Mouse (Mus musculus) CH12.LX (cell line): ENCODE results near the gene Zfp423. TPM values are rescaled to one million over a fixed set of nuclear protein-coding genes. Genes with fewer than 3 reads are reported as not detected.

Experiments
- DNase-seq: peaks from one replicate; pipeline ENCODE4 v3.0.0-alpha.2; 2013; ENCODE audit errors: extremely low read depth
- H3K27ac ChIP-seq: 2 replicates; pipeline ENCODE4 v1.5.1; 2012; ENCODE audit warnings: low read depth, mild to moderate bottlenecking, control low read depth, moderate library complexity; ENCODE audit not compliant: insufficient read depth
- H3K27me3 ChIP-seq: replicated peaks from 2 replicates; pipeline ENCODE3; 2012; ENCODE audit warnings: inconsistent platforms
- H3K36me3 ChIP-seq, 2 experiments: replicated peaks in 1 of 2; 2 replicates each; pipeline versions ENCODE3 to v1.6.1; 2012; ENCODE audit warnings: inconsistent platforms in 1 of 2, low read length in 1 of 2, mild to moderate bottlenecking in 1 of 2, mixed read lengths in 1 of 2, moderate library complexity in 1 of 2; ENCODE audit not compliant: control insufficient read depth in 1 of 2, insufficient read depth in 1 of 2
- H3K4me1 ChIP-seq, 2 experiments: 2 replicates each; pipeline ENCODE4 v1.6.1; 2012; ENCODE audit warnings: inconsistent platforms in 1 of 2, moderate library complexity in 1 of 2; ENCODE audit not compliant: insufficient read depth in 2 of 2, control insufficient read depth in 1 of 2
- H3K4me2 ChIP-seq: 2 replicates; pipeline ENCODE4 v1.6.1; 2012; ENCODE audit warnings: low read depth, mild to moderate bottlenecking, control low read depth; ENCODE audit not compliant: poor library complexity, insufficient read depth, severe bottlenecking
- H3K4me3 ChIP-seq, 3 experiments: fragments of 150-350 bp in 1 of 3; sonication (generic) in 1 of 3; replicated peaks in 1 of 3; 2 replicates each; pipeline versions ENCODE3 to v1.5.1; 2011 to 2012; ENCODE audit warnings: low read depth in 2 of 3, low read length in 2 of 3, mild to moderate bottlenecking in 2 of 3, moderate library complexity in 2 of 3, control low read depth in 1 of 3, improper control_type of control experiment in 1 of 3, inconsistent platforms in 1 of 3, mixed read lengths in 1 of 3; ENCODE audit not compliant: poor library complexity in 1 of 3
- H3K79me2 ChIP-seq: replicated peaks from 2 replicates; pipeline ENCODE4 v1.6.1; 2012; ENCODE audit warnings: mild to moderate bottlenecking, moderate library complexity; ENCODE audit not compliant: control insufficient read depth, poor library complexity, insufficient read depth, severe bottlenecking; ENCODE audit errors: extremely low read depth
- H3K9ac ChIP-seq: 2 replicates; pipeline ENCODE4 v1.6.1; 2012; ENCODE audit warnings: low read depth, mild to moderate bottlenecking, control low read depth, moderate library complexity; ENCODE audit not compliant: insufficient read depth
- H3K9me3 ChIP-seq: replicated peaks from 2 replicates; pipeline ENCODE3; 2012; ENCODE audit warnings: low read length, inconsistent platforms, mixed read lengths
- CHD2 ChIP-seq: IDR thresholded peaks from 2 replicates; pipeline ENCODE4 v1.6.1; 2011; ENCODE audit warnings: low read length, improper control_type of control experiment
- CTCF ChIP-seq, 2 experiments: IDR thresholded peaks in 1 of 2; conservative IDR thresholded peaks in 1 of 2; 2 replicates each; pipeline ENCODE4 v1.5.1; 2011 to 2012; ENCODE audit warnings: low read depth in 2 of 2, low read length in 2 of 2, improper control_type of control experiment in 1 of 2, inconsistent platforms in 1 of 2, mild to moderate bottlenecking in 1 of 2, moderate library complexity in 1 of 2
- EP300 ChIP-seq: IDR thresholded peaks from 2 replicates; pipeline ENCODE4 v1.6.1; 2011; ENCODE audit warnings: low read length, improper control_type of control experiment
- ETS1 ChIP-seq: conservative IDR thresholded peaks from 2 replicates; pipeline ENCODE4 v1.6.1; 2012; ENCODE audit warnings: low read depth, mild to moderate bottlenecking, inconsistent platforms, low read length, improper control_type of control experiment, moderate library complexity
- GABPA ChIP-seq: IDR thresholded peaks from 2 replicates; pipeline ENCODE4 v1.6.1; 2012; ENCODE audit warnings: low read depth, low read length, improper control_type of control experiment, inconsistent platforms; ENCODE audit not compliant: insufficient replicate concordance
- HCFC1 ChIP-seq: IDR thresholded peaks from 2 replicates; pipeline ENCODE4 v1.6.1; 2012; ENCODE audit warnings: low read depth, mild to moderate bottlenecking, inconsistent platforms, low read length, improper control_type of control experiment
- JUN ChIP-seq: IDR thresholded peaks from 2 replicates; pipeline ENCODE4 v1.6.1; 2011; ENCODE audit warnings: low read depth, mild to moderate bottlenecking, low read length, improper control_type of control experiment, moderate library complexity; ENCODE audit not compliant: insufficient read depth
- KAT2A ChIP-seq: IDR thresholded peaks from 2 replicates; pipeline ENCODE4 v1.6.1; 2012; ENCODE audit warnings: low read length, improper control_type of control experiment, inconsistent platforms; ENCODE audit not compliant: insufficient replicate concordance
- MEF2A ChIP-seq: IDR thresholded peaks from 2 replicates; pipeline ENCODE4 v1.6.1; 2014; ENCODE audit warnings: low read depth, mild to moderate bottlenecking, inconsistent platforms, low read length, improper control_type of control experiment, borderline replicate concordance
- MYC ChIP-seq: IDR thresholded peaks from 2 replicates; pipeline ENCODE4 v1.6.1; 2011; ENCODE audit warnings: low read depth, mild to moderate bottlenecking, improper control_type of control experiment, low read length
- SIN3A ChIP-seq: IDR thresholded peaks from 2 replicates; pipeline ENCODE4 v1.6.1; 2012; ENCODE audit warnings: low read length, improper control_type of control experiment, inconsistent platforms
- SMC3 ChIP-seq: IDR thresholded peaks from 2 replicates; pipeline ENCODE4 v1.6.1; 2011; ENCODE audit warnings: low read depth, low read length, improper control_type of control experiment
- TCF12 ChIP-seq: IDR thresholded peaks from 2 replicates; pipeline ENCODE4 v1.6.1; 2014; ENCODE audit warnings: low read depth, mild to moderate bottlenecking, inconsistent platforms, low read length, improper control_type of control experiment
- UBTF ChIP-seq: IDR thresholded peaks from 2 replicates; pipeline ENCODE4 v1.6.1; 2012; ENCODE audit warnings: low read depth, mild to moderate bottlenecking, inconsistent platforms, low read length, improper control_type of control experiment, moderate library complexity
- USF2 ChIP-seq: conservative IDR thresholded peaks from 2 replicates; pipeline ENCODE4 v1.6.1; 2011; ENCODE audit warnings: low read depth, low read length, improper control_type of control experiment
- ZC3H11A ChIP-seq: IDR thresholded peaks from 2 replicates; pipeline ENCODE4 v1.6.1; 2012; ENCODE audit warnings: low read depth, mild to moderate bottlenecking, inconsistent platforms, low read length, improper control_type of control experiment
- ZMIZ1 ChIP-seq: IDR thresholded peaks from 2 replicates; pipeline ENCODE4 v1.6.1; 2012; ENCODE audit warnings: low read depth, mild to moderate bottlenecking, inconsistent platforms, low read length, improper control_type of control experiment
- ZNF384 ChIP-seq: IDR thresholded peaks from 2 replicates; pipeline ENCODE4 v1.6.1; 2012; ENCODE audit warnings: low read depth, low read length, improper control_type of control experiment, inconsistent platforms
- dilution Hi-C: fragments of 300-500 bp; cut with MboI; formaldehyde crosslinking; loops from 2 replicates; pipeline ENCODE4 v1.14.3; 2020; ENCODE audit warnings: low sequenced_read_pairs; ENCODE audit not compliant: extremely low pct_unique_long_range_greater_than_20kb, extremely low pct_ligation_motif_present
- in situ Hi-C: fragments of 300-500 bp; cut with MboI; formaldehyde crosslinking; loops from 3 replicates; pipeline ENCODE4 v1.14.3; 2019; ENCODE audit warnings: low sequenced_read_pairs, low pct_ligation_motif_present, low pct_unique_long_range_greater_than_20kb, mixed read lengths
- polyA plus RNA-seq: library from polyadenylated mRNA; unstranded; fragments of >175 nt; gene quantifications from 2 replicates; pipeline ENCODE4 v1.2.1, GENCODE M21; 2012; ENCODE audit warnings: low read depth; ENCODE audit not compliant: insufficient read length
- total RNA-seq, 2 experiments: library from RNA; depleted of rRNA; stranded (reverse); fragments of 300-350 nt in 1 of 2; fragments of >200 nt in 1 of 2; gene quantifications; 2 replicates each; pipeline ENCODE4 v1.2.3; 2012 to 2014

The Zfp423 gene
- total and polyA plus RNA-seq, 3 experiments = 0.25 to 2.7 (median 0.32) TPM

- peaks cover 13 to 74% of the 10 kb centered on the region in 2 experiments for H3K4me1 ChIP-seq
- TF ChIP-seq SMC3 = no peak
- TF ChIP-seq CTCF (conservative IDR thresholded peaks at IDR 0.05 in 1 of 2, IDR thresholded peaks at IDR 0.05 in 1 of 2; ENCODE audit: low read depth in 2 of 2, low read length in 2 of 2) = no peak
- TF ChIP-seq JUN = no peak
- H3K27ac ChIP-seq = no peak overlapping the region
- in situ Hi-C loops (no loop called here), dilution Hi-C loops (no loop called here)
- no peaks in the 10 kb centered on the region for H3K27me3 ChIP-seq
- no peak for DNase-seq
- peaks cover 0 to 35% of the 10 kb centered on the region in 2 experiments for H3K36me3 ChIP-seq
- no peak overlapping the region for H3K4me2 ChIP-seq
- peaks cover 30% of the 10 kb centered on the region for H3K9me3 ChIP-seq
- H3K9ac ChIP-seq = no peak overlapping the region
- H3K4me3 ChIP-seq = peak overlapping the region in 1 of 3 experiments; percentile 9
- no peaks in the 10 kb centered on the region for H3K79me2 ChIP-seq
These were observed 254.6 kb downstream of the Zfp423 start for GRCm38 (mm10) chr8:87704756-87705155.

- Histone ChIP-seq H3K9ac (no peak overlapping the region), H3K79me2 (no peaks in the 10 kb centered on the region), H3K36me3 (peaks cover 0 to 31% of the 10 kb centered on the region in 2 experiments), H3K4me3 (peak overlapping the region in 2 of 3 experiments; percentile 46 to 62), H3K9me3 (peaks cover 30% of the 10 kb centered on the region), H3K27me3 (no peaks in the 10 kb centered on the region), H3K4me1 (peaks cover 14 to 71% of the 10 kb centered on the region in 2 experiments), H3K27ac (no peak overlapping the region), H3K4me2 (no peak overlapping the region)
- dilution Hi-C loops (no loop called here), in situ Hi-C loops (no loop called here)
- no peak for TF ChIP-seq HCFC1
- TF ChIP-seq ETS1 = no peak
- no peak for TF ChIP-seq CTCF (conservative IDR thresholded peaks at IDR 0.05 in 1 of 2, IDR thresholded peaks at IDR 0.05 in 1 of 2; ENCODE audit: low read depth in 2 of 2, low read length in 2 of 2)
- TF ChIP-seq SIN3A = no peak
- no peak for TF ChIP-seq CHD2
- no peak for TF ChIP-seq EP300
- no peak for TF ChIP-seq UBTF
- TF ChIP-seq USF2 = no peak
- no peak for TF ChIP-seq MEF2A
- no peak for TF ChIP-seq GABPA
- TF ChIP-seq ZNF384 = no peak
- no peak for TF ChIP-seq MYC
- no peak for TF ChIP-seq ZMIZ1
- no peak for TF ChIP-seq ZC3H11A
- no peak for TF ChIP-seq TCF12
- no peak for TF ChIP-seq KAT2A
- no peak for DNase-seq
These were observed 256.5 kb downstream of the Zfp423 start for GRCm38 (mm10) chr8:87702790-87703311.
